Mouse (Mus musculus): ENCODE results near the gene Spaca4. TPM values are rescaled to one million over a fixed set of nuclear protein-coding genes. Genes with fewer than 3 reads are reported as not detected.

Gene Spaca4
- not detected in 2 replicates for polyA plus RNA-seq (2012; rRNA removed)

GRCm38 (mm10) chr7:45725713-45726112 is at the start of gene Spaca4:
Gene Spaca4 (minus strand): TSS chr7:45725813.
- Histone ChIP-seq H3K4me1 (ENCODE audit: control insufficient read depth, insufficient read depth, low read length) (no peaks in the 10 kb centered on the region), H3K27ac (ENCODE audit: insufficient read depth, low read length) (no peak within 1 kb of the TSS), H3K4me3 (ENCODE audit: insufficient read depth, low read length) (no peak within 1 kb of the TSS)
- TF ChIP-seq CTCF (IDR thresholded peaks at IDR 0.05; ENCODE audit: extremely low read depth, insufficient read depth, low read length) (no peak), POLR2A (IDR thresholded peaks at IDR 0.05; ENCODE audit: extremely low read depth, insufficient read depth, low read length) (no peak)

DNA sequence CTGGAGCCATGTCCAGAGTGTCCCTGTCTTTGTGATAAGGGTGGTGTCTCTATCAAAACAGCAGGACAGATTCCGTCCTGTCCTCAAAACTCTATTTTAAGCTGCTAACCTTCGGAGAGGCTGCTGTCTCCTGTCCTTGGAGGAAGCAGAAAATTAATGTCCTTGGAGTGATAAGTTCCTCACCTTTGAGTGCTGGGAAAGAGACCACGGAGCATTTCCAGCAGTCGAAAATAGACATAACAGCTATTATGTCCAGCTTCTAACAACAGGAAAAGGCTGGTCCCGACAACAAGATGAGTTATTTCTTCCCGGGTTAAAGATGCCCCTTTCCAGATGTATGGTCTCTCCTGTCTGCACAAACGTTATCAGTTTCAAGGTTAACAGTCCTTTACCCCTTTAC is 49.6 kb upstream of the Spaca4 start:
- no peak overlapping the region for H3K27ac ChIP-seq (ENCODE audit: insufficient read depth, low read length)
- H3K4me1 ChIP-seq (ENCODE audit: control insufficient read depth, insufficient read depth, low read length), result no peaks in the 10 kb centered on the region
- no peak overlapping the region for H3K4me3 ChIP-seq (ENCODE audit: insufficient read depth, low read length)
- no peak for TF ChIP-seq CTCF (IDR thresholded peaks at IDR 0.05; ENCODE audit: extremely low read depth, insufficient read depth, low read length)
- TF ChIP-seq POLR2A (IDR thresholded peaks at IDR 0.05; ENCODE audit: extremely low read depth, insufficient read depth, low read length), result no peak

GRCm38 (mm10) chr7:45771101-45771500 is 45.5 kb upstream of the Spaca4 start:
- Histone ChIP-seq H3K4me3 (ENCODE audit: insufficient read depth, low read length) (no peak overlapping the region), H3K27ac (ENCODE audit: insufficient read depth, low read length) (no peak overlapping the region), H3K4me1 (ENCODE audit: control insufficient read depth, insufficient read depth, low read length) (no peaks in the 10 kb centered on the region)
- TF ChIP-seq CTCF (IDR thresholded peaks at IDR 0.05; ENCODE audit: extremely low read depth, insufficient read depth, low read length) (no peak), POLR2A (IDR thresholded peaks at IDR 0.05; ENCODE audit: extremely low read depth, insufficient read depth, low read length) (no peak)

GRCm38 (mm10) chr7:45770427-45771082 is 44.9 kb upstream of the Spaca4 start:
- no peaks in the 10 kb centered on the region for H3K4me1 ChIP-seq (ENCODE audit: control insufficient read depth, insufficient read depth, low read length)
- no peak overlapping the region for H3K4me3 ChIP-seq (ENCODE audit: insufficient read depth, low read length)
- H3K27ac ChIP-seq (ENCODE audit: insufficient read depth, low read length), result no peak overlapping the region
- TF ChIP-seq CTCF (IDR thresholded peaks at IDR 0.05; ENCODE audit: extremely low read depth, insufficient read depth, low read length) (no peak), POLR2A (IDR thresholded peaks at IDR 0.05; ENCODE audit: extremely low read depth, insufficient read depth, low read length) (no peak)

DNA sequence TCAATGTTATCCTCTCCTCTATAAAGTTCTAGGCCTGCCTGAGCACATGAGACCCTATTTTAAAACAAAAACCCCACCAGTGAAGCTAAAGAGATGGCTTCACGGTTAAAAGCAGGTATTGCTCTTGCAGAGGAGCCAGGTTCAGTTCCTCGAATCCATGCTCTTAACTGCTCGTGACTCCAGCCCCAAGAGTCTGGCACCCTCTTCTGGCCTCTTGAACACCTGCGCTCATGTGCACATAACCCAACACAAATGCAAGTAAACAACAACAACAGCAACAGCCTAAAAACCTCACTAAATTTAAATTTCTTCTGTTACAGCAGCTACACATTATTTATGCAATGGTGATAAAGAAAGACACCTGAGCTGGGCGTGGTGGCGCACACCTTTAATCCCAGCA is 41.9 kb upstream of the Spaca4 start:
- no peaks in the 10 kb centered on the region for H3K4me1 ChIP-seq (ENCODE audit: control insufficient read depth, insufficient read depth, low read length)
- H3K27ac ChIP-seq (ENCODE audit: insufficient read depth, low read length), result no peak overlapping the region
- no peak overlapping the region for H3K4me3 ChIP-seq (ENCODE audit: insufficient read depth, low read length)
- no peak for TF ChIP-seq CTCF (IDR thresholded peaks at IDR 0.05; ENCODE audit: extremely low read depth, insufficient read depth, low read length)
- no peak for TF ChIP-seq POLR2A (IDR thresholded peaks at IDR 0.05; ENCODE audit: extremely low read depth, insufficient read depth, low read length)

- H3K4me1 ChIP-seq (ENCODE audit: control insufficient read depth, insufficient read depth, low read length), result no peaks in the 10 kb centered on the region
- no peak for TF ChIP-seq POLR2A (IDR thresholded peaks at IDR 0.05; ENCODE audit: extremely low read depth, insufficient read depth, low read length)
- no peak for TF ChIP-seq CTCF (IDR thresholded peaks at IDR 0.05; ENCODE audit: extremely low read depth, insufficient read depth, low read length)
Measured at GRCm38 (mm10) chr7:45766764-45767163, 41.2 kb upstream of the Spaca4 start.

GRCm38 (mm10) chr7:45765995-45766394 is 40.4 kb upstream of the Spaca4 start:
- Histone ChIP-seq H3K4me1 (ENCODE audit: control insufficient read depth, insufficient read depth, low read length) (no peaks in the 10 kb centered on the region), H3K27ac (ENCODE audit: insufficient read depth, low read length) (no peak overlapping the region), H3K4me3 (ENCODE audit: insufficient read depth, low read length) (no peak overlapping the region)
- TF ChIP-seq POLR2A (IDR thresholded peaks at IDR 0.05; ENCODE audit: extremely low read depth, insufficient read depth, low read length) (no peak), CTCF (IDR thresholded peaks at IDR 0.05; ENCODE audit: extremely low read depth, insufficient read depth, low read length) (no peak)

More at GRCm38 (mm10) chr7:45766764-45767163, 41.2 kb upstream of the Spaca4 start:
- Histone ChIP-seq H3K4me3 (ENCODE audit: insufficient read depth, low read length) (no peak overlapping the region), H3K27ac (ENCODE audit: insufficient read depth, low read length) (no peak overlapping the region)

GRCm38 (mm10) chr7:45760151-45760550 is 34.5 kb upstream of the Spaca4 start:
- TF ChIP-seq POLR2A (IDR thresholded peaks at IDR 0.05; ENCODE audit: extremely low read depth, insufficient read depth, low read length), result no peak
- TF ChIP-seq CTCF (IDR thresholded peaks at IDR 0.05; ENCODE audit: extremely low read depth, insufficient read depth, low read length), result no peak
- Histone ChIP-seq H3K4me3 (ENCODE audit: insufficient read depth, low read length) (no peak overlapping the region), H3K4me1 (ENCODE audit: control insufficient read depth, insufficient read depth, low read length) (no peaks in the 10 kb centered on the region), H3K27ac (ENCODE audit: insufficient read depth, low read length) (no peak overlapping the region)

DNA sequence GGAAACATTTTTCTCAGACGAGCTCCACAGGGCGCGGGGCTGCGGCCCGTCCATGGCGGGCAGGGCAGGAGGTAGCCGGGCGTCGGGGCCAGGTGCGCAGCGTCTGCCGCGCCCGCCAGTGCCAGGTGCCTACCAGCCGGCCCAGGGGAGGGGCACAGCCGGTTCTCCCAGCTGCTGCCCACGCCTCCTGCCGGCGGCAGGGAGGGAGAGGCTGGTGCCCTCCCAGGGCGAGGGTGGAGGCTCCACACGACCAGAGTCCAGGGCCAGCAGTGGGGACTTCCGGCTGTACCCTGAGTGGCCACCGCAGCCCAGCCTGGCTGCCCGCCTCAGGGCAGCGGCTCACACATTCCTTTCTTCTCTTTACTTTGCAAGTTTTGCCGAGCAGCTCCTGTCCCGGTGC is 33.8 kb upstream of the Spaca4 start:
- TF ChIP-seq CTCF (IDR thresholded peaks at IDR 0.05; ENCODE audit: extremely low read depth, insufficient read depth, low read length) (no peak), POLR2A (IDR thresholded peaks at IDR 0.05; ENCODE audit: extremely low read depth, insufficient read depth, low read length) (no peak)
- Histone ChIP-seq H3K4me1 (ENCODE audit: control insufficient read depth, insufficient read depth, low read length) (no peaks in the 10 kb centered on the region), H3K4me3 (ENCODE audit: insufficient read depth, low read length) (no peak overlapping the region), H3K27ac (ENCODE audit: insufficient read depth, low read length) (no peak overlapping the region)

DNA sequence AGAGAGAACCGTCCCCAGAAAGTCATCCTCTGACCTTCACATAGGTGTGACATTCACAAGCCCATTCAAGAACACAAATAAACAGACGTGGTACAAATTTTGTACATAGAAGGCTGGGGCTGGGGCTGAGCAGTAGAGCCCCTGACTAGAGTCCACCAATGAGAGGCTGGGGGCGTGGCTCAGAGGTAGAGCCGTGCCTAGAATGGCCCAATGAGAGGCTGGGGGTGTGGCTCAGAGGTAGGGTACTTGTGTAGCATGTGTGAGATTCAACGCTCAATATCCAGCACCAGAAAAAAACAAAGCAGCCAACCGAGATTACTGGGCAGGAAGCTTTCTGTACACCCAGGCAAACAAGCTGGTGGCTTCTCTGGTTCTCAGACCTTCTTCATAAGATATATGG is 30.1 kb upstream of the Spaca4 start:
- Histone ChIP-seq H3K4me3 (ENCODE audit: insufficient read depth, low read length) (no peak overlapping the region), H3K27ac (ENCODE audit: insufficient read depth, low read length) (no peak overlapping the region), H3K4me1 (ENCODE audit: control insufficient read depth, insufficient read depth, low read length) (no peaks in the 10 kb centered on the region)
- TF ChIP-seq POLR2A (IDR thresholded peaks at IDR 0.05; ENCODE audit: extremely low read depth, insufficient read depth, low read length), result no peak
- no peak for TF ChIP-seq CTCF (IDR thresholded peaks at IDR 0.05; ENCODE audit: extremely low read depth, insufficient read depth, low read length)

Measured in cortical plate, adult 2 months (tissue).